Mouse (Mus musculus) lung, adult 2 months (tissue): ENCODE measurements at regions not wholly inside any gene's neighbourhood (a gene's known extent, or its start where the extent isn't known, plus 50 kb on each side); places are given as distances from the start of the nearest gene placed in this dataset.

Source experiments
- CTCF ChIP-seq: fragments of 200-500 bp; IDR thresholded peaks from 2 replicates; pipeline ENCODE4 v1.5.1; 2011; ENCODE audit warnings: mild to moderate bottlenecking, low read length, control low read depth; ENCODE audit not compliant: insufficient read depth
- POLR2A ChIP-seq: fragments of 200-500 bp; IDR thresholded peaks from 2 replicates; pipeline ENCODE4 v1.6.1; 2011; ENCODE audit warnings: low read depth, mild to moderate bottlenecking, control low read depth, low read length, borderline replicate concordance; ENCODE audit errors: extremely low read depth

GRCm38 (mm10) chr9:61021810-61022209 is 227.5 kb downstream of the Uaca start:
- TF ChIP-seq POLR2A, result no peak
- TF ChIP-seq CTCF, result no peak
